In the genomic region with DNA sequence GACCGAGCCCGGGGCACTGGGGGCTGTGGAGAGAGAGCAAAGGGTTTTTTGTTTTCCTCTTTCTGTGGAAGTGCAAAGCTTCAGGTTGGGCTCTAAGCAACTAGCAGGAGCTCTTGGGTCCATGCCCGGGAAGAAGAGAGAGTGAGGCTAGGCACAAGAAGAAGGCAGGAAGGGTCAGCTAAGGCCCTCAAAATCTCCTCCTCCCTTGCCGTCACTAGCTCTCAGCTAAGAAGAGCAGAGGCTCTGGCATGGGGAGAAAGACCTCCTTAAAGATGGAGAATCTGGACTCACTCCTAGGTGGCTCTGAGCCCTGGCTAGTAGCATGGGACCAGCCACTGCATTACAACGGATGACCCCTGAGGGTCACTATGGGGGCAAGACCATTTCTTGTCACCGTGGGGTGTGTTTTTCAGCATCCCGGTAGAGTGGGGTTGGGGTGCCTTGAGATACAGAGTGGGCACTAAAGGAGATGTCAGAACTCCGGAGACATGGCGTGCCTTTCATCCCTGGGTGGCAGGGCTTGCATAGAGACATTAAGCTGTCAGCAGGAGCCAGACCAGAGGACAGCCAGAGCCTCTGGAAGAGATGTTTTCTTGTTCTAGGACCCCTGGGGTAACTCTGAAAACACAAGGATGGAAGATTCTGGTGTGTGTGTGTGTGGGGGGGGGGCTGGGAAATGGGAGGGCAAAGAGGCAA, we compare ENCODE assay signal across 9 mouse cellular contexts. TPM values are rescaled to one million over a fixed set of nuclear protein-coding genes. Genes with fewer than 3 reads are reported as not detected.
DNase-seq lines count a peak whose midpoint lies in the region; ATAC-seq and TF ChIP-seq lines count a peak whose summit lies in the region.
"Had no signal": no experiment of that assay in that cellular context is flagged by ENCODE, and none has a peak within 500 bp of the region (broad histone marks: within the 10 kb centered on the region; RNA-seq: fewer than 3 reads in every experiment).

No protein-coding gene starts in this region.

- H3K27me3 ChIP-seq in kidney, adult 2 months (replicated peaks; ENCODE audit: control insufficient read depth, insufficient read depth, low read length): no peaks in the 10 kb centered on the region
- H3K27me3 ChIP-seq in embryonic facial prominence, embryonic 10.5 days (replicated peaks; ENCODE audit: low read depth, poor library complexity, severe bottlenecking): peaks cover 15% of the 10 kb centered on the region
- H3K27me3 ChIP-seq in heart, embryonic 12.5 days (replicated peaks): no peaks in the 10 kb centered on the region
- H3K27me3 ChIP-seq: limb, embryonic 13.5 days had no signal

- 46% methylated on average over 9 of the region's 9 CpGs for WGBS in kidney, adult 2 months
- WGBS in embryonic facial prominence, embryonic 10.5 days: 35% methylated on average over 9 of the region's 9 CpGs
- WGBS in heart, embryonic 12.5 days: 37% methylated on average over 9 of the region's 9 CpGs

- H3K36me3 ChIP-seq in kidney, adult 2 months (ENCODE audit: control insufficient read depth, insufficient read depth, low read length): no peaks in the 10 kb centered on the region
- no peaks in the 10 kb centered on the region for H3K36me3 ChIP-seq in embryonic facial prominence, embryonic 10.5 days (replicated peaks)
- no peaks in the 10 kb centered on the region for H3K36me3 ChIP-seq in heart, embryonic 12.5 days

- TF ChIP-seq CTCF in kidney, adult 2 months (conservative IDR thresholded peaks at IDR 0.05; ENCODE audit: insufficient read depth, insufficient read length, low read depth, low read length): no peak

- H3K27ac ChIP-seq in kidney, adult 2 months (ENCODE audit: insufficient read depth, low read depth, low read length): peak overlapping the region; percentile 61
- peak overlapping the region; percentile 55 for H3K27ac ChIP-seq in embryonic facial prominence, embryonic 10.5 days (replicated peaks)
- no peak overlapping the region for H3K27ac ChIP-seq in heart, embryonic 12.5 days (ENCODE audit: poor library complexity, severe bottlenecking)
- H3K27ac ChIP-seq: limb, embryonic 13.5 days had no signal

- H3K9me3 ChIP-seq in embryonic facial prominence, embryonic 10.5 days: no peaks in the 10 kb centered on the region
- H3K9me3 ChIP-seq in heart, embryonic 12.5 days (replicated peaks): no peaks in the 10 kb centered on the region
- H3K9me3 ChIP-seq: limb, embryonic 13.5 days had no signal

- DNase-seq in kidney, adult 2 months: peak; percentile 29
- DNase-seq in kidney, adult 18-20 months: no peak
- no peak for DNase-seq in embryonic facial prominence, embryonic 10.5 days (ENCODE audit: low spot score)
- DNase-seq in left cerebral cortex, postnatal 4 days: peak; percentile 34
- peak; percentile 76 for DNase-seq in testis, postnatal 10 days (ENCODE audit: low spot score)
- no peak for DNase-seq in adipocyte (ENCODE audit: low spot score)

- no peak overlapping the region for H3K9ac ChIP-seq in heart, embryonic 12.5 days
- H3K9ac ChIP-seq: limb, embryonic 13.5 days had no signal

- H3K4me2 ChIP-seq in heart, embryonic 12.5 days: 0 out of 2 replicates have a peak overlapping the region, but pooled peaks have one; percentile 6
- H3K4me2 ChIP-seq: limb, embryonic 13.5 days had no signal

- no peak for TF ChIP-seq POLR2A in kidney, adult 2 months (IDR thresholded peaks at IDR 0.05; ENCODE audit: low read depth, low read length)

- no peak for ATAC-seq in heart, embryonic 12.5 days (ENCODE audit: insufficient number of reproducible peaks, low FRiP score)

- intact Hi-C loops in left cerebral cortex, postnatal 4 days (cut with DNase I): no loop called here

- no peaks in the 10 kb centered on the region for H3K4me1 ChIP-seq in kidney, adult 2 months (ENCODE audit: control insufficient read depth, insufficient read depth, low read length)
- H3K4me1 ChIP-seq in embryonic facial prominence, embryonic 10.5 days: peaks cover 74% of the 10 kb centered on the region
- peaks cover 42% of the 10 kb centered on the region for H3K4me1 ChIP-seq in heart, embryonic 12.5 days (replicated peaks)

- no peak overlapping the region for H3K4me3 ChIP-seq in kidney, adult 2 months (ENCODE audit: insufficient read depth, low read depth, low read length)
- no peak overlapping the region for H3K4me3 ChIP-seq in embryonic facial prominence, embryonic 10.5 days
- H3K4me3 ChIP-seq in heart, embryonic 12.5 days: no peak overlapping the region
- H3K4me3 ChIP-seq: erythroblast, embryonic 14.5 days; limb, embryonic 13.5 days had no signal

RNA-seq across cellular contexts. Expression of gene Cdc42ep4, which starts 54.8 kb away (rescaled TPM):
- polyA plus RNA-seq in kidney, adult 2 months (2012; rRNA removed): 18.0 and 18.2 TPM in 2 replicates
- 117 TPM in 2 replicates for polyA plus RNA-seq in embryonic facial prominence, embryonic 10.5 days (2016; fragmentation: Nextera tagmentation; extraction: Ambion mirVana)
- 23.2 and 24.3 TPM in 2 replicates for polyA plus RNA-seq in heart, embryonic 12.5 days (2016; fragmentation: Nextera tagmentation; extraction: Ambion mirVana)
- 10 to 100 TPM; 53.1 to 53.4 TPM for total RNA-seq in left cerebral cortex, postnatal 4 days (2021)

Comparison
In these comparisons a context has a peak if more than half of its experiments do, and no peak if none do; other contexts are left out.
1. DNase-seq: peak in kidney, adult 2 months (single experiment), left cerebral cortex, postnatal 4 days (single experiment) and testis, postnatal 10 days (single experiment); none in kidney, adult 18-20 months (single experiment), embryonic facial prominence, embryonic 10.5 days (single experiment) and adipocyte (single experiment).